In genomic region chr11:86356854-86357788, GRCm38 (mm10) we compare ENCODE assay signal across 8 mouse cellular contexts. TPM values are rescaled to one million over a fixed set of nuclear protein-coding genes. Genes with fewer than 3 reads are reported as not detected.
DNase-seq lines count a peak whose midpoint lies in the region; ATAC-seq and TF ChIP-seq lines count a peak whose summit lies in the region.

Gene Med13, minus strand, starts transcription at chr11:86357602.

- CTCF ChIA-PET in Patski (lab: Charles Lee): interaction anchor here (1.2 to 1.6 kb wide), 2 partner anchors 9 to 12 kb away, joined by 6 to 7 read pairs; no protein-coding TSS in a partner anchor

- no peak for DNase-seq in Patski (ENCODE audit: low read depth, low spot score)
- DNase-seq in cerebellum, adult 8-10 months: peak; percentile 41
- peak; percentile 37 for DNase-seq in forelimb bud, embryonic 11.5 days (ENCODE audit: low read depth, low spot score)
- DNase-seq in layer of hippocampus, postnatal 10 days (ENCODE audit: low spot score in 2 of 2): peak; percentile 40 to 65
- peak; percentile 63 for DNase-seq in lung, postnatal 14 days
- peak; percentile 67 for DNase-seq in ovary, postnatal 36 days (ENCODE audit: low spot score)
- DNase-seq in thymus, postnatal 25 days: peak; percentile 69

- TF ChIP-seq CTCF in Patski (IDR thresholded peaks at IDR 0.05): no peak

- H3K27me3 ChIP-seq in Patski: no peaks in the 10 kb centered on the region

- peak; percentile 42 for ATAC-seq in Patski
- 0 out of 4 replicates have a peak, but pooled peaks of 1 of the 2 experiments have one; percentile 2 for ATAC-seq in hematopoietic stem cell, adult 5-6 weeks (replicated peaks in 1 of 2; ENCODE audit: insufficient read depth in 1 of 2, low FRiP score in 2 of 2, low TSS enrichment in 1 of 2, low read depth in 1 of 2, poor library complexity in 2 of 2, severe bottlenecking in 2 of 2)

- POLR2A ChIA-PET in Patski (lab: Charles Lee): no interaction called here

- in situ Hi-C loops in Patski (cut with MboI; ENCODE audit: low pct_unique_long_range_greater_than_20kb): no loop called here

RNA-seq across cellular contexts. Expression of gene Med13, which starts in this region (rescaled TPM):
- 27.4 TPM for polyA plus RNA-seq in Patski (2021)
- 69.2 and 73.0 TPM in 2 replicates for total RNA-seq in hematopoietic stem cell, adult 5-6 weeks (2017)
- 10 to 100 TPM; 55.5 to 60.9 TPM for total RNA-seq in layer of hippocampus, postnatal 10 days (2021)
